Mouse (Mus musculus) hindbrain, embryonic 16.5 days (tissue): ENCODE measurements around the gene Anks1. TPM values are rescaled to one million over a fixed set of nuclear protein-coding genes. Genes with fewer than 3 reads are reported as not detected.

Source experiments
- ATAC-seq: fragments of 200-750 bp; cut with Nextera tagmentation; 2 replicates; pipeline ENCODE4 v1.8.0; 2017; ENCODE audit warnings: moderate TSS enrichment, moderate library complexity
- H3K27ac ChIP-seq: fragments of 300-500 bp; sonication (generic); 2 replicates; pipeline ENCODE4 v1.5.1; 2014; ENCODE audit warnings: low read depth, mild to moderate bottlenecking, control low read depth, low read length, moderate library complexity
- H3K27me3 ChIP-seq: fragments of 300-500 bp; sonication (generic); replicated peaks from 2 replicates; pipeline ENCODE4 v1.6.1; 2014; ENCODE audit warnings: low read length; ENCODE audit not compliant: control insufficient read depth, insufficient read depth
- H3K36me3 ChIP-seq: fragments of 300-500 bp; sonication (generic); 2 replicates; pipeline ENCODE4 v1.6.1; 2014; ENCODE audit warnings: mild to moderate bottlenecking, low read length, moderate library complexity, mixed read lengths; ENCODE audit not compliant: control insufficient read depth, insufficient read depth
- H3K4me1 ChIP-seq: fragments of 300-500 bp; sonication (generic); 2 replicates; pipeline ENCODE4 v1.6.1; 2014; ENCODE audit warnings: low read depth, low read length; ENCODE audit not compliant: control insufficient read depth, insufficient read depth
- H3K4me2 ChIP-seq: fragments of 300-500 bp; sonication (generic); 2 replicates; pipeline ENCODE4 v1.6.1; 2014; ENCODE audit warnings: mild to moderate bottlenecking, low read length, control low read depth, moderate library complexity
- H3K4me3 ChIP-seq: fragments of 300-500 bp; sonication (generic); 2 replicates; pipeline ENCODE4 v1.5.1; 2014; ENCODE audit warnings: mild to moderate bottlenecking, low read length, control low read depth, moderate library complexity
- H3K9ac ChIP-seq: fragments of 300-500 bp; sonication (generic); 2 replicates; pipeline ENCODE4 v1.6.1; 2014; ENCODE audit warnings: low read depth, mild to moderate bottlenecking, control low read depth, low read length, moderate library complexity
- H3K9me3 ChIP-seq: fragments of 300-500 bp; sonication (generic); 2 replicates; pipeline ENCODE4 v1.6.1; 2014; ENCODE audit warnings: mild to moderate bottlenecking, low read length, moderate library complexity; ENCODE audit not compliant: control insufficient read depth
- WGBS: fragments of 180-500 bp; shearing (Covaris S2); extraction: QIAGEN DNeasy Blood & Tissue Kit; methylation state at CpG from one replicate; pipeline ENCODE4 v1.1.7; 2014; 5-methylcytosine and 5-hydroxymethylcytosine counted together
- polyA plus RNA-seq: library from polyadenylated mRNA; unstranded; fragments of >200 nt; fragmentation: Nextera tagmentation; extraction: Ambion mirVana; gene quantifications from 2 replicates; pipeline ENCODE4 v1.2.1, GENCODE M21; 2015

Gene Anks1
- polyA plus RNA-seq, 1 experiment from 2014 or later, result 44.0 TPM

DNA sequence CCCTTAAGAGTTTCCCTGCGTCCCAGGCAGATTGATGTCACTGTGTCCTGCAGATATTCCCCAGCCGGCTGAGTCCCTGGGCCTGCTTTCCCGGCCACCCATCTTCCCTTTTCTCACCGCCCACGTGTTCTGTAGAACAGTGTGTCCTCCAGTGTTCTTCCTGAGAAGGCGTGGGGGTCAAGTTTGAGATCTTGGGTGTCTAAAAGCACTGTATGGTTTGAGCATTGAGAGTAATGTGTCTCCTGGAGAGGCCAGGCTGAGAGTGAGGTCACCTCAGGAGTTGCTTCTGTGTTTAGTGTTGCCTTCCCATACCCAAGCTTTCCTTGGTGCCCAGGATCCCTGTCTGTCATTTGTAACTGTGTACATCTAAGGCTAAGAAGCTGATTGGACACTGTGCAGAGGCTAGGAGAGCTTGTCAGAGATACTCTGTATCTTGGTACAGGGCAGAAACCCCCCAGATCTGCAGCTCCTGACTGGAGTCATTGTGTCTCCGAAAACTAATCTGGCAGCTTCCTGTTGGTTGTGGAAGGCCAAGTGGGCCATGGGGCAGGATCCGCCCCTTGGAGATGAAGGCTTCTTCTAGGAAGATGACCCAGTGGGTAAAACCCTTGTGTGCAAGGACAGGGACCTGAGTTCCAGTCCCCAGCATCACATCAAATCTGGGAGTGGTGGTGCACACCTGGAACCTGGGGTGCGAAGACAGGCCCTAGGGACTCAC, 59.1 kb downstream of the Anks1 start:
- 84% methylated on average over 9 of the region's 9 CpGs for WGBS
- Histone ChIP-seq H3K4me3 (no peak overlapping the region), H3K4me1 (no peaks in the 10 kb centered on the region), H3K9me3 (no peaks in the 10 kb centered on the region), H3K9ac (no peak overlapping the region), H3K36me3 (no peaks in the 10 kb centered on the region), H3K4me2 (no peak overlapping the region), H3K27ac (no peak overlapping the region), H3K27me3 (no peaks in the 10 kb centered on the region)
- no peak for ATAC-seq

DNA sequence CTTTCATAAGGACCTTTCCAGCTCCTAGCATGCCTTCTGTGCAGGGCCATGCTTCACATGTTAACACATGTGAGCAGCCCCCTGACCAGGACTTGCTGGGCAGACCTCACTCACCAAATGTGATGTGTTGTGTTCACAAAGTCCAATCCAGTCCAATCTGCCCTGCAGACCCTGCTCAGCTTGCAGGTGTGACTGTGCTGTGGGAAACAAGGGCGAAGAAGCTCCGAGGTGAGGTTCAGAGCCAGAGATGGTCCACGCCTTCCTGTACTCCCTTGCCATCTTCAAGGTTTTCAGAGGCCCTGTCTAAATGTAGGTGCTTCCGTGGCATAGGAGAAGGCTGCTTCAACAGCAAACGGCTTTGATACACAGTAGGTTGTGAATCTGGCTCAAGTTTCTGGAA, 59.8 kb downstream of the Anks1 start:
- WGBS, result 96% methylated on average over 5 of the region's 5 CpGs
- H3K4me2 ChIP-seq, result no peak overlapping the region
- H3K4me3 ChIP-seq, result no peak overlapping the region
- no peaks in the 10 kb centered on the region for H3K36me3 ChIP-seq
- H3K9ac ChIP-seq, result no peak overlapping the region
- H3K4me1 ChIP-seq, result no peaks in the 10 kb centered on the region
- peak overlapping the region; percentile 3; the same call in 1 of the 2 replicates for H3K27ac ChIP-seq
- H3K27me3 ChIP-seq, result no peaks in the 10 kb centered on the region
- no peaks in the 10 kb centered on the region for H3K9me3 ChIP-seq
- ATAC-seq, result no peak

DNA sequence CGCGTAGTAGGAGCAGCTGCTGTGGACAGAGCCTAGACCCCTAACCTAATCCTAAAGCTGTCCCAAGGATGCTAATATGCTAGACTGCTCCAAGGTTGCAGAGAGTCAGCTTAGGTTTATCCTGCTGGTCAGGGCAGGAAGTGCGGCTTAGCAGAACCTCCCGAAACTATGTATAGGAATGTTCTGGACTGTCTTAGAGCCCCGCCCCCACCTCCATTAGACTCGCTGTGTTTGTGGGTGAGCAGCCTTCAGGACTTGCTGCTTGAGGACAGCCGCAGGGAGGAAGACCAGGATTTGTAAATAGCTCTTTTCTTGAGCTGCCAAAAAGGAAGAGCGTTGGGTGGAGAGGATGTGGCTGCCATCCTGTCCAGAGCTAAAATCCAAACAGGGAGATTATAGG, 60.3 kb downstream of the Anks1 start:
- Histone ChIP-seq H3K4me1 (no peaks in the 10 kb centered on the region), H3K9me3 (no peaks in the 10 kb centered on the region), H3K27me3 (no peaks in the 10 kb centered on the region), H3K27ac (peak overlapping the region; percentile 32), H3K9ac (no peak overlapping the region), H3K36me3 (no peaks in the 10 kb centered on the region), H3K4me2 (no peak overlapping the region), H3K4me3 (no peak overlapping the region)
- 84% methylated on average over 8 of the region's 8 CpGs for WGBS
- ATAC-seq, result no peak

DNA sequence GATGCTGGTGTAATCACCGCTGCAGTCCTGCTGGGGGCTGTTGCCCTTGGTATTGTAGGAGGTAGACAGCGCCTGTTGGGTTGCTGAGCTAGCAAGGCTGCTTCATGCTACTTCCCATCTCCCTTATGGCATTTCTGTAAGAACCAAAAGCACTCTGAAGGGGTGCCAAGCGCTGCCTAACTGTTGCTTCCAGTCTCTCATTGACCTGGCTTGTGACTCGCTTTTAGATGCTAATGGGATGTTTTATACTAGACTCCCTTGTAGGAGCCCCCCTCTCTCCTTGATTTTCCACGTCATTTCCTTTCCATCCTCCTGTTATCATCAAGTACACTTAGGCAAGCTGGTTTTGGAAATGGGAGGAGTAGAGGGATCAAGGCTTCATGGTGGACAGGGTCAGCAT, 60.8 kb downstream of the Anks1 start:
- H3K9ac ChIP-seq, result no peak overlapping the region
- WGBS, result 66% methylated on average over 5 of the region's 5 CpGs
- H3K9me3 ChIP-seq, result no peaks in the 10 kb centered on the region
- no peak overlapping the region for H3K4me3 ChIP-seq
- no peak for ATAC-seq
- no peaks in the 10 kb centered on the region for H3K4me1 ChIP-seq
- no peaks in the 10 kb centered on the region for H3K36me3 ChIP-seq
- no peaks in the 10 kb centered on the region for H3K27me3 ChIP-seq
- peak overlapping the region; percentile 32 for H3K27ac ChIP-seq
- H3K4me2 ChIP-seq, result no peak overlapping the region

DNA sequence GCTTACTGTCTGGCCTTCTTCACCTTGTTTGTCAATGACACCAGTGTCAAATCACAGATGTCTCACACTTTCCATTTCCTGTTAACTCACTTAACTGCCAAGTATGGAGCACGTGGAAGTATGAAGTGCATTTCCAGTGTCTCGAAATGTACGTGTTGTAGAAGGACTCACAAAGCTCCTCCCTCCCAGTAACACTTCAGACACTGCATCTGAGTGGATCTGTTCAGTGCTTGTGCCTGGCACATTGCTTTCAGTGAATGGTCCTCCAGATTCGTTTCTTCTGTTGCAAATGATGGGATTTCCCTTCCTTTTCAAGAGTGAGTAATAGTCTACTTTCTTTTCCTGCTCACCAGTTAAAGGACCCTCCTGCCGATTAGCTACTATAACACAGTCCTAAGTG, 61.2 kb downstream of the Anks1 start:
- Histone ChIP-seq H3K9me3 (no peaks in the 10 kb centered on the region), H3K4me3 (no peak overlapping the region), H3K36me3 (no peaks in the 10 kb centered on the region), H3K27ac (no peak overlapping the region), H3K4me2 (no peak overlapping the region), H3K4me1 (no peaks in the 10 kb centered on the region), H3K9ac (no peak overlapping the region), H3K27me3 (no peaks in the 10 kb centered on the region)
- 88% methylated on average over 5 of the region's 5 CpGs for WGBS
- no peak for ATAC-seq

DNA sequence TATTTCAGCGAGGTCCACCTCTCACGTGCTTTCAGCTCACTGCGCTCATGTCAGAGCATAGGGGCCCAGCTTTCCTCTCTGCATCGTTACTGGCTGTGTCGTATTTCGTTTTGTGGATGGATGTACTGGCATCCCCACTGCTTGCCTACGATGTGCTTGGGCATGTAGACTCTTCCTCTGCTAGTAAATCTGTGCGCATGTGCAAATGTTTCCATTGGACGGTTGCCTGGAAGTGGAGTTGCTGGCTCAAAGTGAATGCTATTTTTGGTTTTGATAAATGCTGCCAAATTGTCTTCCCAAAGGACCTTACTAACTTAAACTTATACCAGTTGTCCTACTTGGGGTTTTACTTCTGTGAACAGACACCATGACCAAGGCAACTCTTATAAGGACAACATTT, 62.4 kb downstream of the Anks1 start:
- 85% methylated on average over 9 of the region's 9 CpGs for WGBS
- Histone ChIP-seq H3K27me3 (no peaks in the 10 kb centered on the region), H3K27ac (no peak overlapping the region), H3K9me3 (no peaks in the 10 kb centered on the region), H3K4me2 (no peak overlapping the region), H3K4me3 (no peak overlapping the region), H3K36me3 (0 out of 2 replicates have a peak, but pooled peaks cover 3% of the 10 kb centered on the region), H3K4me1 (no peaks in the 10 kb centered on the region), H3K9ac (no peak overlapping the region)
- ATAC-seq, result no peak

DNA sequence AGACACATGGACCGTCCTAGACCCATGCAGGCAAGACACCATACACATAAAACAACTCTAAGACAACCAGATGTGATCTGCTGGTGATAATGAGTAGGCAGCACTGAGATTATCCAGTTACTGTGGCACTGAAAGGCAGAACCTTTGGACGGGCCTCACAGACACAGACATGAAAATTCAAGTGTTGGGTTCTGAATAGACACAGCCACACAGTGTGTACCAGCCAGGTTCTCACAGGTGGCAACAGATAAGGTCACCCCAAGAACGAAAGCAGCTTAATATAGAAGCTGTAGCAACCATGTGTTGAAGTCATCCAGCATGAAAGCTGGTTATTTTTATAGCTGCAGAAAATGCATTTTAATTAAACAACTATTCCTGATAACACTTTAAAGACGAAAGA, 64.2 kb downstream of the Anks1 start:
- Histone ChIP-seq H3K36me3 (0 out of 2 replicates have a peak, but pooled peaks cover 3% of the 10 kb centered on the region), H3K27me3 (no peaks in the 10 kb centered on the region), H3K9ac (no peak overlapping the region), H3K4me2 (no peak overlapping the region), H3K27ac (no peak overlapping the region), H3K4me3 (no peak overlapping the region), H3K4me1 (no peaks in the 10 kb centered on the region), H3K9me3 (no peaks in the 10 kb centered on the region)
- no peak for ATAC-seq
- WGBS, result 90% methylated on average over 4 of the region's 4 CpGs

DNA sequence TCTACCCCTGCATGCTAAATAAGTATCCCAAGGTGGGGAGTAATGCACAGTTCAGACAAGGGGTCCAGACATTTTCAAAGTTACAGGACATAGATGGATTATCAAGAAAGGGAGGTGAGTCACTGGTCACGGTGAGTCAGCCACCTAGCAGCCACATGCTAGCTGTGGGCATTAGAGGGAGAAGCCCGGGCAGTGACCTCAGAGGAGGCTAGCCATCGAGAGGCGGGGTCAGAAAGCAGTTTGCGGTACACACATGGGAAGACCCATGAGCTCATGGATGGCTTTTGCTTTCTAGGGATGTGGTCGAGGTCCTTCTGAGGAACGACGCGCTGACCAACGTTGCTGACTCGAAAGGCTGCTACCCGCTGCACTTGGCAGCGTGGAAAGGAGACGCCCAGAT, 67.2 kb downstream of the Anks1 start:
- no peaks in the 10 kb centered on the region for H3K9me3 ChIP-seq
- 0 out of 2 replicates have a peak, but pooled peaks cover 5% of the 10 kb centered on the region for H3K36me3 ChIP-seq
- no peaks in the 10 kb centered on the region for H3K4me1 ChIP-seq
- WGBS, result 93% methylated on average over 14 of the region's 14 CpGs
- H3K27me3 ChIP-seq, result no peaks in the 10 kb centered on the region
- H3K4me2 ChIP-seq, result no peak overlapping the region
- ATAC-seq, result no peak
- no peak overlapping the region for H3K27ac ChIP-seq
- H3K9ac ChIP-seq, result no peak overlapping the region
- no peak overlapping the region for H3K4me3 ChIP-seq

DNA sequence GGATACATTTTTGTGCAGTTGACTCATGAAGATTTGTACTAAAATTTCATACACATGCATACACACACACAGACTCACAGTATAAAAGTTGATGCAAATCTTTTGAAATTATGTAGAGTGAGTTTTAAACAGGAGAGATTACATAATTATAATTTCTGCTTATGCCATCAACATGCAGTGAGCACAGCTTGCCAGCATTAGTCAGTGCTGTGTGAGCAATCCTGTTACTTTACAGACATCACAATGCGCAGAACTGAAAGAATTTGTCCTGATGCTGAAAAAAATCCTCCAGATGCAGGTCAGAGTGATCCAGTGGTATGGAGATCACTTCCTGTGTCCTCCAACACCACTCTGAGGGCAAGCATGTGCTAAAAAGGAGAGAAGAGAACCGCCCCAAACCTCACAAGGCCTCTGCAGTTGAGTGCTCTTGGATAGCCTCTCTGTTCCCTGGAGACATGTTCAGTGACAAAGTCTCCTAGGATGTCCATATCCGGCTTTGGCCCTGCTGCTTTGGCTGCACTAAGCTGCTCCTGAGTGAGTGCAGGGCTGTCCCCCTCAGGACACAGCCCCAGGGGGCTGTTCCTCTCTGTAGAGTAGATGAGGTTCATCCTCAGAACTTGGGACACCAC, 68.0 kb downstream of the Anks1 start:
- ATAC-seq, result no peak
- Histone ChIP-seq H3K36me3 (0 out of 2 replicates have a peak, but pooled peaks cover 5% of the 10 kb centered on the region), H3K27ac (no peak overlapping the region)

More for the DNA sequence above, 68.0 kb downstream of the Anks1 start:
- 82% methylated on average over 3 of the region's 3 CpGs for WGBS
- no peak overlapping the region for H3K4me3 ChIP-seq
- no peaks in the 10 kb centered on the region for H3K9me3 ChIP-seq
- H3K4me2 ChIP-seq, result no peak overlapping the region
- H3K9ac ChIP-seq, result no peak overlapping the region
- H3K4me1 ChIP-seq, result no peaks in the 10 kb centered on the region
- H3K27me3 ChIP-seq, result no peaks in the 10 kb centered on the region
